Mouse (Mus musculus): ENCODE measurements around the gene Erap1. TPM values are rescaled to one million over a fixed set of nuclear protein-coding genes. Genes with fewer than 3 reads are reported as not detected.
"Not testable (repeated sequence)": the region's sequence is repeated elsewhere in the genome, so short reads cannot be mapped to it uniquely, and the experiment has no call there.

Gene Erap1
- 10 to 100 TPM; 57.3 to 83.6 (median 70.5) TPM for total RNA-seq (2022)

- DNase-seq, result no peak
Measured at GRCm38 (mm10) chr13:74638793-74639711, at the start of gene Erap1. Gene Erap1 (plus strand): TSS chr13:74639568.

DNA sequence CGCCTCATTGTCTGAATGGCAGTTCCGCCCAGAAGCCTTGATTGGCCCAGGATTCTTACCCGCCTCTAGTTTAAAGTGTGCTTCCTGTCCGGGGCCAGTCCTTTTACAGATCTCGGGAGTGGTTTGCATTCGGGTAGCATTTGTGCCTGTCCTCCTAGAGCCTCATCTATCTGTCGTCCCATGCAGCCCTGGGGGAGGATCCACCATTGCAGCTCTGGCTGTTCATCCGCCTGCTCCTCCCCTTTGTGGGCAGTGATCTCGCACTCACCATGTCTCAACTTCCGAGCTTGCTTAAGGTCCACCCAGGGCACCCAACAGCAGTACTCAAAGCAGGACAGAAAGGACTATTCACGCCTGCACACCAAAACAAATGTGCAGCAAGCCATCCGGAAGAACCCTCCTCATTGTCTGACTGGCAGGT lies 48.0 kb upstream of the Erap1 start:
- DNase-seq, result peak; percentile 4

DNA sequence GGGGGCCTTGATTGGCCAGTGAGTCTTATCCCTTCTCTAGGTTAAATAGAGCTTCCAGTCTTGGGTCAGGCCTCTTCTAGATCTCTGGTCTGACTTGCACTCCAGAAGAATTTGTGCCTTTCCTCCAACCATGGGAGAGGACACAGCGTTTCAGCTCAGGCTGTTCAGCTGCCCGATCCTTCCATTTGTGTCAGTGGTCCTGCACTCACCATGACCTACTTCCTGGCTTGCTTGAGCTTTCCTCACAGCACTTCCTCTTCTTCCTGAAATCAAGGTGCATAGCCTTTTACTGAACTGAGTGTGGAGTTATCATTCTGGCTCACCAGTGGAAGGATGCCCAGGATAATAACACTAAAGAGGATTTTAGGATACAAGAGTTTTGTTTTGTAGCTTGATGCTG lies 47.5 kb upstream of the Erap1 start:
- DNase-seq, result not testable (repeated sequence)

DNA sequence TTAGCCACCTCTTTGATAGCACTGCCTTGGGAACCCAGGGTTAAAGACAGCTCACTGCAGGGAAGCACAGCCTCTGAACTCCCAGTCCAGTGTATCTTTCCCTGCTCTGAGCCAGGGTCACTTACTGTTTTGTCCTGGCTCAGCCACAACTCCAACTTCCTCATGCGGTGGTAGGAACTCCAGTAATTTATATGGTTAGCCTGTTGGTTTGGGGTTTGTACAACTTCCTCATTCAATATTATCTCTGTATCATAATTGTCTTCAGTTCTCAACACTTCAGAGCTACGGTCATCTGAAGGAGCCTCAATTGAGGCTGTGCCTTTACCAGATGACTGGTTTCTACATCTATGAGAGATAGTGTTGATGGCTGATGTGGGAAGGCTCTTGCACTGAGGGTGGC lies 42.3 kb upstream of the Erap1 start:
- DNase-seq, result not testable (repeated sequence)

GRCm38 (mm10) chr13:74601776-74602175 lies 37.6 kb upstream of the Erap1 start:
- not testable (repeated sequence) for DNase-seq

- peak; percentile 84 for DNase-seq
Measured at GRCm38 (mm10) chr13:74617163-74618019, 22.0 kb upstream of the Erap1 start.

- no peak for DNase-seq
Measured at GRCm38 (mm10) chr13:74632327-74632726, 7.0 kb upstream of the Erap1 start.

- DNase-seq, result no peak
Measured at GRCm38 (mm10) chr13:74632857-74633256, 6.5 kb upstream of the Erap1 start.

GRCm38 (mm10) chr13:74639712-74640522 lies 549 bp downstream of the Erap1 start:
- peak; percentile 85 for DNase-seq

DNA sequence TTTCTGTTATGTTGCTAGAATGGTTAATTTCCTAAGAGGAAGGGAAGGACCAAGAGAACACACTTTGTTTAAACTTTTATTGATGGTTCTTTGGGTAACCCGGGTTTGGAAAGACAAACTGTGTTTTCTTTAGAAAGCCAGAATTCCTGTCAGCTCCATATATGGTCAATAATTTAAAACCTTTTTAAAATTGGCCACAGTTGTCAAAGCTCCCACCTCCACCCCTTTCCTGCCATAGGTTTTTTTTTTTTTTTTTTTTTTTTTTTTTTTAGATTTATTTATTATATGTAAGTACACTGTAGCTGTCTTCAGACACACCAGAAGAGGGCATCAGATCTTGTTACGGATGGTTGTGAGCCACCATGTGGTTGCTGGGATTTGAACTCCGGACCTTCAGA lies 1.2 kb downstream of the Erap1 start:
- DNase-seq, result not testable (repeated sequence)

- DNase-seq, result peak; percentile 5
Measured at GRCm38 (mm10) chr13:74695497-74696193, 56.3 kb downstream of the Erap1 start.

DNA sequence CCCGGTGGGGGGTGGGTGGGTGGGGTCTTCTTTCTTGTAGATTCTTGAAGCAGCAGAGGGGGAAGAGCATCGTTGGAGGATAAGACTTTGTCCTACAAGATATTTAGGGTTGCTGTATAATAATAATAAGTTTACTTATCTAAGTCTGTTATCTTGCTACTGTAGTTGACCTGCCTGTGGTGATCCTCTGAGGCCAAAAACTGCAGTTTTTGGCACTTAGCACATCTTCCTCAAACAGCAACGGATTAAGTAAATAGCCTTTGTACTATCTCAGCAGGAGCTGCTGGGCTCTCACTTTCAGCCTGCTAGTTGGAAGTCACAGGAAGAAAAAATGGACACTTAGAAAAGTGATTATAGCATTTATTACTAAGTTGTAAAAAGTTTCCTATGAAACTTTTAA lies 56.9 kb downstream of the Erap1 start:
- no peak for DNase-seq

DNA sequence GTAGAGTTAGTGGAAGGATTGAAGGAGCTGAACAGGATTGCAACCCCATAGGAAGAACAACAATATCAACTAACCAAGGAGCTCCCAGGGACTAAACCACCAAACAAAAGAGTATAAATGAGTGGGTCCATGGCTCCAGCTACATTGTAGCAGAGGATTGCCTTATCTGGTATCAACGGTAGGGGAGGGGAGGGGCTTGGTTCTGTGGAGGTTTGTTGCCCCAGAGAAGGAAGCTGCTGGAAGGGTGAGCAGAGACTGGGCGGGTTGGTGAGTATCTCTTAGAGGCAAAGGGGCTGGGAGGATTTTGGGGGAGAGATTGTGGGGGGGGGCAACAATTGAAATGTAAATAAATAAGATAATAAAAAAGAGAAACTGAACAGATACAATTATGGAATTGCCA lies 79.6 kb downstream of the Erap1 start:
- no peak for DNase-seq

DNA sequence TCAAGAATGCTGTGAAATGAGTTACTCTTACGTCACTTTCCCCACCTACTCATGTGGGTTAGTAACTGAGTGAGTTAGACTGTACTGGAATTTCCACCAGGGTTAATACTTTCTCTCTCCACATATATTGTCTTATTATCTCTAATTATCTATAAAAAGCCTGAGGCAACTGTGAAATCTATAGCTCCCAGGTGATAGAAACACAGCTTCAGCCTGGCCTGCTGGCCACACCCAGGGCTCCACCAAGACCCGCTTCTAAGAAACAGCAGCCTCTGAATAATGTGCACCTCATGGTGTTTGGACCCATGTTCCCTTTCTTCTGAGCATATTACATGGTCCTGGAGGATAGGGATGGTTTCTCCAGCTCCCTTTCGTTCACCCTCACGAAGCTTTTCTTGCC lies 94.4 kb downstream of the Erap1 start:
- no peak for DNase-seq

- DNase-seq, result no peak
Measured at GRCm38 (mm10) chr13:74735834-74736233, 96.5 kb downstream of the Erap1 start.

- no peak for DNase-seq
Measured at GRCm38 (mm10) chr13:74736396-74736795, 97.0 kb downstream of the Erap1 start.

Other genes starting within 250 kb of the Erap1 start
- gene Zfp72, start 248.7 kb upstream of the Erap1 start, total RNA-seq (2022), result 1 to 10 TPM; 3.7 to 5.4 (median 4.7) TPM
- 1,000 to 10,000 TPM; 1,128 to 1,257 (median 1,206) TPM for gene Ftl1-ps1, start 239.9 kb upstream of the Erap1 start, total RNA-seq (2022)
- gene Zfp825, start 145.6 kb upstream of the Erap1 start, total RNA-seq (2022), result 10 to 100 TPM; 10.9 to 14.6 (median 13.9) TPM
- 10 to 100 TPM; 66.7 to 86.2 (median 75.7) TPM for gene Cast, start 169.2 kb downstream of the Erap1 start, total RNA-seq (2022)

Measured in adrenal gland, adult 8-10 months (tissue).